Mouse (Mus musculus): ENCODE results near the gene Tfrc.

The Tfrc gene

DNA sequence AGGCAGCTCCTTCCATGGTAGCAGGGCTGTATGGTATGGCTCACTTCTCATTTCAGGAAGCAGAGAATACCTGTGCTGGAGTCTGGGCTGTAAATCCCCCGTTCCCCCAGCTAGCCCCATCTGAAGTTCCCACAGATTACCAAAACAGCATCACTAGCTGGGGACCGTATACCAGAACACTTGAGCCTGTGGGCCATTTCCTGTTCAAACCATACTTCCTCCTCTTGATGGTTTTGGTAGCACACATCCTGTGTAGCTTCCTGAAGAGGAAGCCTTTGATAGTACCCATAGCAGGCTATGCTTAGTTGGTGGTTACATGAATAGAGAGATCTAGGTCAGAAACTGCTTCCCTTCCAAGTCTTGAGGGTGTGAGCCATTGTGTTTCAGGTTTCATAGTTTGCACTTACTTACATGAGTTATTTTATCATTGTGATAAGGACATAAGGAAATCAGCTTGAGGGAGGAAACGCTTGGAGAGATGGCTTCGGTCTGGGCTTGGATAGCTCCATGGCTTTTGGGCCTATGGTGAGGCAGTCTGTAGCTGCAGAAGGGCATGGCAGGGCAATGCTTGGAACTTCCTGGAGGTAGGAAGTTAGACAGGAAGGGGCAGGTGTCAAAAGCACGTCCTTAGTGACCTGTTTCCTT is 42.4 kb downstream of the Tfrc start:
- DNase-seq = peak; percentile 37 to 41

DNA sequence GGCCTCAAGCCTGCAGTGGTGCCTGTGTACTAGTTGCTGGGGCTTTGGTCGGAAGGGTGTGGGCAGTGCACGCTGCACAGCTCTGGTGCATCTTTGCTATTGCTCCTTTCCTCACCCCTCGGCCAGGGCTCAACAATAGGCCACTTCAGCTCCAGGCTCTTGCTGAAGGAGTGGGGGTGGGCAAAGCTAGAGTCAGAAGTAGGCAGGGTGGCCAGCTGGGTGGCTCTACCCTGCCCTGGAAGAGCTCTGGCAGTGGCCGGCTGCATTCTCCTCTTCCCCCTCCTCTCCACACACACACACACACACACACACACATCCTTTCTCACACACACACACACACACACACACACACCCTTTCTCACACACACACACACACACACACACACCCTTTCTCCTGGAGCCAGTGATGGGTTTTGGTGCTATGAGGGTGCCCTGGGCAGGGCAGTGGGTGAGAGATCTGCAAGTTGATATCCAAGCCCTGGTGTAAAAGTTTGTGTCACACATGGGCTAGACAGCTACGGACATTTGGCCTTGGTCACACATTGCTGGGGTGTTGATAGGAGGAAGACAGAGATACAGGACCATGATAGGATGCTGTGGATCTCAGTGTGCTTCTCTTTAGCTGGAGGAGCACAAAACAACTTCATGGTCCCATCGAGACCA is 45.5 kb downstream of the Tfrc start:
- peak in 1 of 2 experiments; percentile 1 for DNase-seq

DNA sequence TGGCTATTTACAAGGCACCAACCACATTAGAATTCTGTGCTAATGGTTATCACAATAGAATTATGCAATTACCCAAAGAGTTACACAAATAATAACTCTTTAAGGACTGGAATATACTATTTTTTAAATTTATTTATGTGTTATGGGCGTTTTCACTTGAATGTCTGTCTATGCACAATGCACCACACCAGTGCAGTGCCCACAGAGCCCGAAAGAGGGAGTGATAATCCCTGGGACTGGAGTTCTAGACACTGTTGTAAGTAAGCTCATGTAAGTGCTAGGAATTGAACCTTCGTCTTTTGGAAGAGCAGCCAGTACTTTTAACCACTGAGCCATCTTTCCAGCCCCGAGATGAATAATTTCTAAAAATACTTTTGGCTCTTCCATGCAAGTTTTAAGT is 46.8 kb downstream of the Tfrc start:
- DNase-seq = no peak

DNA sequence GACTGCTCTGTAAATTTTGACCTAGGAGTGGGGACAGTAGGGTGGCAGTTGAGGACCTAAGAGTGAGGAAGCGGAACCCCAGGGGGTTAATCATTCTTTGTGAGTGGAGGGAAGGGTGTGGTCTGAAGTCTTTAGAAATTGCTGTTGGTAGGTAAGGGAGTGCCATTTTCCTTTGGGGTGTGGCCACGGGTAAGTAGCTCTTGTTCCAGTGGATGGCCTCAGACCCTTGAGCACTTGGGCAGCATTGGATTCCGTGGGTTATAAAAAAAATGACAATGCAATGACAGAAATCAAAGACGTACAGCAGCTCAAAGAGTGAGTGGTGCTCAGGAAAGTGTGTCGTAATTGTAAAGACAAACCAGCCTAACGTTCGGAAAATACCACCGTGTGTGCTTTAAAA is 47.6 kb downstream of the Tfrc start:
- DNase-seq = no peak

DNA sequence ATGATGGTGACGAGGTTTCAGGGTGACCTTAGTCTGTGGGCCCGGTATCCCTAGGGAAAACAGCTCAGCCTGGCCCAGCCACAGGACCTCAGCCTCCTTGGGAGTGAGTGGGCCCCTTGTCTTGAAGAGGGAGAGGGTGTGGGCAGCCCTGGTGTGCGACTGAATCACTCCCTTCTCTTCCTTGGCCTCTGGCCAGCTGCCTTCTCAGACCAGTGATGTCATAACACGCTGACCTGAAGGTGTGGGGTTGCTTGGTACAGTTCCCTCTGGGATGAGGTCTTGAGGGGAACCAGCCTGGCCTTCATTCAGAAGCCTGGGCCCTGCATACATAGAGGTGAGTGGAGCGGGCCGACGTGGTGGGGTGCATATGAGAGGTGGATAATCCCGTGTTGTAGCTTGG is 48.1 kb downstream of the Tfrc start:
- no peak for DNase-seq

DNA sequence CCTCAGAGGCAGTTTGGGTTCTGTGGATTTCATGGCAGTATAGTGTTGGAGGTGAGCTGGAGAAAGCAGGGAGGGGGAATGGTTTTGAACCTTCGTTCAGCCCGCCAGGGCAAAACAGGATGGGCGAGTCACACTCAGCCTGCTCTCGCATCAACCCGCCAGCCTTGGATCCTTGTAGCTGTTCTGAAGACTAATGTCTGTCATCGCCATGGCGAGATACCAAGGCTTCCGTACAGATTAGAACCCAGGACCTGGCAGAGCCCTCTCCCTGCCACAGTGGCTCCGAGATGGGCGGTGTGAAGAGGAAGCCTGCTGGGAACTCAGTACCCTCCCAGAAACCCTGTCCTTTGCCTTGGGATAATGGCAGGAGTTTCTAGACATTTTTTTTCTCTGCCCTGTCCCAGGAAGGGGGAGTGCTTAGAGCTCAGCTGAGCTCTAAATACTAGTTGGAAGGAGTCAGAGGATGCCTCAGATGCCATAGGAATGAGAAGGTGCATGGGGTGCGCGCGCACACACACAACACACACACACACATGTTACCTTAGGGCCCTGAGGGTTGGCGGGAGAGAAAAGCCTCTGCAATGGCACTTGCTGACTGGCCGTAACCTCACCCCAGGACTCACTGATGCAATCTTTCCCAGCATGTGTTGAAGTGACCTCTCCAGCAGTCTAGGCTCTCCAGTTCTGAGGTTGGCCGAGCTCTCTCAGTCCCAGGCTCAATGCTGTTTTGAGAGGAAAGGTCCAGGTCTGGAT is 49.0 kb downstream of the Tfrc start:
- no peak for DNase-seq

DNA sequence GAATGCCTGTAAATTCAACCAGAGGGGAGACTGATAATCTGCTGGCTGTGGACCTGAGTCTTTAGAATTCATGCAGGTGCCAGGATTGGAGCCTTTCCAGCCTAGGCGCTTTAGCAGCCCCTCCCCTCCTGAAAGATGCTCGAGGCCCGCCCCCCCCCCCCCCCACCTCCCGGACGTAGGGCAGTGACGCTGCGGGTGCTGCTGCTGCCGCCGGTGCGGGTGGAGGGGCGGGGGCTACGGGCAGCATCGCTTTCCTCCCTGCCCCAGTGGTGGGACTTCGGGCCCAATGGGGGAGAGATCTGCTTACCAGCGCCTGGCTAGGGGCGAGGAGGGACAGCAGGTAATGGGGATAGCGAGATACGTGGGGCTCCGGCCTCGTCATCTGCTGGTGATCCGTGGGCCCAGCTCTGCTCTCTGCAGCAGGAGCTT is 50.0 kb downstream of the Tfrc start:
- no peak for DNase-seq

DNA sequence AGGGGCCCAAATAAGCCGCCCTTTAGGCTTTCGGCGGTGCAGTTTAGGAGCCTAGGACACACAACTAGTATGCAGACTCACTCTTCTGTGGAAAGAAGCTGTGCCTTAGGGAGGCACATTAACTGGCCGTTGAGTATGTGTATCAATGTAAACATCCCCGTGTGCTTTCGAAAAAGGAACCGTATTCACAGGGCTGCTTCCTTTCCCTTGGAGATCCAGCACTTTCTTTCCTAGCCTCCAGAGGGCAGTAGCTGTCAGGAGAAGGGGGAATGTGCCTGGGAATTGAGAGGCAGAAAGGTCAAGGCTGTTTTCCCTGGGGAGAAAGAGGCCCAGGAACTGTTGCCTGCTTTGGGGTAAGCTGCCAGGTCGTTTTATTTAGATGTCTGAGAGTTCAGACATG is 50.7 kb downstream of the Tfrc start:
- DNase-seq = no peak

DNA sequence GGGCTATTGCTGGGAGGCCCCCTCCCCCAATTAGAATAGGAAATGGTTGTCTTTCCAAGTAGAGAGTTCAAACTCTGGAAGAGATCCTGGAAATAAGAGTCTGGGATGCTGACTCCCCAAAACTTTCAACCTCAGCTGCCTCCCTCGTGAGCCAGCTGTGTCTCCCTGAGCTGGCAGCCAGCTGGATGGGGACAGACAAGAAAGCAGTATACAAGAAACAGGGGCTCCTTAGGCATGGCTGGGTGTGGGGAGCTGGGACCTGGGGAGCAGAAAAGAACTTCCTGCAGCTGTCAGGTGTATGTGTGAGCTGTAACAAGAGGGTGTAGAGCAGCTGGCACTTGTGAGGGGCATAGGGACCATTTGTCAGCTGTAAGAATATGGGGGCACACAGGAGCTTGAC is 51.4 kb downstream of the Tfrc start:
- DNase-seq = no peak

DNA sequence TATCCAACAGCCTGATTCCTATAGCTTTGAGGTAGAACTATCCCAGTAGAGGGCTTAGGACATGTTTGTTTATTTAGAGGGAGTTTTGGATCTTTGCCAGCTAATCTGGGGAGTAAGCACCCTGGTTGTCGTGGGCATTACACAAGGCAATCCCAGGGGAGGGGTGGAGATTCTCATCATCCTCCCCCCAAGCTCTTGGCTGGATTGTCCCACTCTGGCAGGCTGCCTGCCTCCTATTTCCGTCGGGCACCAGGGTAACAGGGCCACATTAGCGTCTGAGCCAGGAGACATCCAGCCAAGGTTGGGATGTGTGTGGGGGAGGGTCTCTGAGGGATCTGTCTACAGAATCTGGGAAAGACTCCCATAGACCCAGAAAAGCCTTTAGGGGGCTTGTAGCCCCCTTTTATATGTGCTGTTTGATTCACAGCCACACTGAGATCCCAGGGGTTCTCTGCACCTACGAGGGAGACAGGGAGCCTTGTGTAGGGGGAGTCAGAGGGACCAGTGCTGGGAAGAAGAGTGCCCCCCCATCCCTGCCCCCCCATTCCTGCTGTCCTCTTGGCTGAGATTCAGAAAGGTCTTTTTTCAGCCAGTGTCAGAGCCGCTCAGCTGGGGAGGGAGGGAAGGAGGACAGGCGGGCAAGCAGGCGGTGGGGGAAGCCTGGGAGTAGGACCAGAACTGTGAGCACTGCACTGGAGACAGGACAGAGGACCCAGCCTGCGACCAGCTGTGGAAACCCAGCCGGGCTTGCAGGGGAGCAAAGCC is 52.0 kb downstream of the Tfrc start:
- no peak for DNase-seq

DNA sequence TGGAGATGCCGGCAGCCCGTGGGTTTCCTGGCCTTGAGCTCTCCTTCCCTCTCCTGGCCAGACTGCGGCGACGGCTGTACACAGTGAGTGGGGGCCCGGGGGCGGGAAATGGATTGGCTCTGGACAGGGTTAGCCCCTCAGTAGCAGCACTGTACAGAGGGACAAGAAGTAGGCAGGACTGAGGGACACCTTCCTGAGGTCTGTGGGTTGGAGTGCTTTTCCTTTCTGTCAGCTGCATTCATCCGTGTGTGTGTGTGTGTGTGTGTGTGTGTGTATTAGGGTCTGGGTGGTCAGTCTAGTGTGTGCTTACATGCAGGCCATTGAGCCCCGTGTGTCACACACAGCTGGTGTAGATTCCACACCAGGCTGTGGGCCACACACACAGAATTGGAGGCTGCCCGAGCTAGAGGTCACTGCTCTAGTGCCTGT is 52.8 kb downstream of the Tfrc start:
- DNase-seq = no peak

DNA sequence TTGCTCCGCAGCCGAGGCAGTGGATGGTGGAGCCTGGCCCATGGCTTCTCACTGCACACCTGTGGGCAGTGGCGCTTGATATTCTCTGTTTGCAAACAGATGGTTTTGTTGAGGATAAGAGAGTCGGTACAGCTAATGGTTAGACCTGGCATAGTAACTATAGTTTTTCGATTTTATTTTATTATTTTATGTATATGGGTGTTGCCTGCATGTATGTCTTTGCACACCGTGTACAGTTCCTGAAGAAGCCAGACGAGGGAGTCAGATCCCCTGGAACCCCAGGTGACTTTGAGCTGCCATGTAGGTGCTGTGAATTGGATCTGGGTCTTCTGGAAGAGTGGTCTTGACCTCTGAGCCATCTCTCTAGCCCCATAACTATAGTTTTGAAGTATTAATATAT is 53.7 kb downstream of the Tfrc start:
- DNase-seq = no peak

DNA sequence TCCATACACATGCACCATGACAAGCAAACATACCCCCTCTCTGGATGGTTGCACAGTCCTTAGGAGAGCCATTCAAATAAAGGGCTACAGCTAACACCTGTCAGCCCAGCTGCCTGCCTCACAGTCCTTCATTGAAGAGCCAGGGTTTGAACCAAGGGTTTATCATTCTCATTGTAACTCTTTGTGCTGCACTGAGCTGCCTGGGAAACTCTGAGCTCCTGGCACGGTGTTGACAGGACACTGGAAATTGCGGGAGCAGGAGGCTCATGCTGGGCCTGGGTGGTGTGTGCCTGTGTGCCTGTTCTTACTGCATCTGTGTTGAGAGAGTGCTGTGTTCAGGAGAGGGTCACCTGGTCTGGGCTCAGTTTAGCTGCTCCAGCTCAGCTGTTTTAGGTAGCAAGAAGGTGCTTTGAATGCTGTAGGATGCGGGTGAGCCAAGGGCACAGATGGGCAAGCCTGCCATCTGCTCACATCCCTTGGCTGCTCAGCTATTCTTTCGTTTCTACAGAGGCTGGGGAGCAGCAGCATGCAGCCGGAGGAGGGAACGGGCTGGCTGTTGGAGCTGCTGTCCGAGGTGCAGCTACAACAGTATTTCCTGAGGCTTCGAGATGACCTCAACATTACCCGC is 54.6 kb downstream of the Tfrc start:
- DNase-seq = no peak

DNA sequence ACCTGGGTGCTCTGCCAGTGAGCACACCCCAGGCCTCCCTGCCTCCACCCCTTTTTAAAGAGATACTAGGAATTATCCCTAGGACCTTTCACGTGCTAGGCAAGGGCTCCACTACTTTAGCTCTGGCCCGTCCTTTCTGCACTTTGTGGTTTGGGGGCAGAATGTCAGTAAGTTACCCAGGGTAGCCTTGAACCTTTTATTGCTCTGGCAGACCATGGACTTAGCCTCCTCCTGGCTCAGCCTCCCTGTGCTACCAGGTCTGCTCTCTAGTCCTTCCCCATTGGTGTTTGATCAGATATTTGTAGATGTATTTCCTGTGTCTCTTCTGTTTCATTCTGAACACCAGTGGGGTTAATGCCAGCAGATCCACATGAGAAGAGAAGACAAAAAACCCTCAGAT is 55.5 kb downstream of the Tfrc start:
- no peak for DNase-seq

DNA sequence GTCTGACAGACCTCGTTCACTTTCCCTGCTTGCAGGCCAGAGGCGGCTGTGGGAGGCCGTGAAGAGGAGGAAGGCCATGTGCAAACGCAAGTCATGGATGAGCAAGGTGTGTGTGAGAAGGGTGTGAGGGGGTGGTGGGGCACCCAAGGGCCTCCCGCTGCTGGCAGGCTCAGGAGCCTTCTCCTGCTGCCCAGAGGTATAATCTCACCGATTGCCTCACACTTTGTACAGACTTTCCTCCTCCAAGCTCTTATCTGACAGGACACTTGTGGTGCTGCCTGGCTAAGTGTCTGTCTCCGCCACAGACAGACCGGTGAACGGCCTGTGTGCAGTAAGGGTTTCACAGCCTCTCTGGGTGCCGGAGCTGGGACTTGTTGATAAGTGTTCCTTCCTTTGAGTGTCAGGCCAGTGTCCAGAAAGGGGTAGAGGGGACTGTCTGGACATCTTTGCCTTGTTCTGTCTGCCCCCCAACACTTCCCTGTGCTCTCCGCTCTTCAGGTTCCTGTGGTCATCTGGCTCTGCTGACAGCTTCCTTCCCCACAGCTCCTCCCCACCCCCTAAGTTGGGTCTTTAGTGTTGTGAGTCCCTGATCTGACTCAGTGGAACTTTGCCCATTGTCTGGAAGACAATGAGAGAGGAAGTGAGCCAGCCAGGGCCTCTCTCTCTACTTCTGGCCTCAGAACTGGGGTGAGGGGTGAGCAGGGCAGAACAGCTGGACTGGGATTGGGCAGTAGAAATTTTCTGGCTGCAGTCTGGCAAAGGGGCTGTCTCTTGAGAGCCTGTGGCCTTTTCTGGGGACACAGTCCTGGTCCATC is 57.3 kb downstream of the Tfrc start:
- no peak for DNase-seq

DNA sequence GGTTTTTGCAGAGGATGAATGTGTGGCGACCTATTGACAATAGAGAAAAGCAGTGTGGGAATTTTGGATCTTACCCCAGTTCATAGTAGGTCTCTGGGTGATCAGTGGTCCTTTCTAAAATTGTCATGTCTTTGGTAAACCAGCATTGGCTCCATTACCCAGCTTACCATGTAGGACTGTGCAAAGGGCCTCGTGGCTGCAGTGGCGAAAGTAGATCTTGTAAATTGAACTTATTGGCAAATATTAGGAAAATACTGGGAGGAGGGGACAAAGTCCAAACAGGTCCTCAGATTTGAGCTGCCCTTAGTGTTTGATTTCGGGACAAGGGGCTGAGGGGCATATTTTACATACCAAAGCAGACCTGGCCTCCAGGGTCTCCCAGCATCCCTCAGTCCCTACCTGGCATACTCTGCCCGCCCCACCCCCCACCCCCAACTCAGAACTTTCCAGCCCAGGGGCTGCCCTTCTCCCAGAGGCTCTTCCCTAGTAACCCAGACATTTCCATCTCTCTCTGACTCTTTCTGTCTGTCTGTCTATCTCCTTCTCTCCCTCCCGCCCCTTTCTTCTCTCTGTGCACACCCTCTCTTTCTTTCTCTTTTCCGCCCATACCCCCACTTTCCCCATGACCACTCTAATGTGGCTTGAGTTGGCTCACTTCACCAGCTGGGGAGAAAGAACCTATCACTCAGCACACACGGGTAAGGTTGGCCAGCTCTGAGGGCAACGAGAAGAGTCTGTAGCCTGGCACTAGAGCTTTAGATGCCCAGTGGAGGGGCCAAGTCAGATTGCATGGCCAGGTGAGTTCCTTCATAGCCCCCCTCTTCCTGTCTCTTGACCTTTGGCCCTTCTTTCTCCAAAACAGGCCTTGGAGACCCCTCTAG is 58.2 kb downstream of the Tfrc start:
- DNase-seq = no peak

DNA sequence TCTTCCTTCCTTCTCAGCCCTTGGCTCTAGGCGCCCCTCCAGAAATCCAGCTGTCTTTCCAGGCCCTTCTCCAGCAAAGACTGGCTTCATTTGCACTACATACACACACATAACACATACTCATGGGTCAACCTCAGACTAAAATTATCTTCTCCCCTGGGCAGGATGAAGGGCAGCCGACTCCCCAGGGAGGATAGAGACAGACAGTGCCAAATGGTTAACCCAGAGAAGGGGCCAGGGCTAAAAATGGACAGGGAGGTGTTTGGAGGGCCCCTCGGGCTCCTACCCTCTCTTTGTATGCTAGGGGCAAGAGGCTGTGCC is 58.8 kb downstream of the Tfrc start:
- DNase-seq = no peak

DNA sequence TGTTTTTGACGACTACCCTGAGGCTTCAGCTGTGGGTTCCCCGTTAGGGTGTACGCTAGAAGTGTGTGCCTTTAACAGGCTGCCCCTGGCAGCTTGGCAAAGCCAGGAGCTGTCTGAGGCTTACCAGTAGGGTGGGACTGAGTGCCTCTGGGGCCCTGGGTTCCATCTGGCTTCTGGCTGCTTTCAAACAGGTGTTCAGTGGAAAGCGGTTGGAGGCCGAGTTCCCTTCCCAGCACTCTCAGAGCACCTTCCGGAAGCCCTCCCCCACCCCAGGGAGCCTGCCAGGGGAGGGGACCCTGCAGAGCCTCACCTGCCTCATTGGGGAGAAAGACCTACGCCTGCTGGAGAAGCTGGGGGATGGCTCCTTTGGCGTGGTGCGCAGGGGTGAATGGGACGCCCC is 59.3 kb downstream of the Tfrc start:
- DNase-seq = no peak

DNA sequence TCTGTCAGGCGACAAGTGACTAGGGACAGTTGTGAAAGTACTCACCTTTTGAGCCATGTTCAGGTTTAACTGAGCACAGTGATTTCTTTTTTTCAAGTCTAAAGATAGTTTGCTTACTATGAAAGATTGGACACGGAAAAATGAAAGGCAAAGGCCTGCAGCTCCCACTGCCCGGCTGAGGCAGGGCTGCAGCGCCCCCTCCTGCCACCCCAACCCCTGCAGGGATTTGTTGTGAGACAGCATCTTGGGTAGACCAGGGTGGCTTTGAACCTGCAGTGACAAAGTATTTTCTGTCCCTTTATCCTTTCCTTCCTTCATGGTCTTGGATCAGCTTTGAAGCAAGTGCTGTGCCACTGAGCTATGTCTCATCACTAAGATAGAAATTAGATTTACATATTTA is 59.8 kb downstream of the Tfrc start:
- DNase-seq = no peak

DNA sequence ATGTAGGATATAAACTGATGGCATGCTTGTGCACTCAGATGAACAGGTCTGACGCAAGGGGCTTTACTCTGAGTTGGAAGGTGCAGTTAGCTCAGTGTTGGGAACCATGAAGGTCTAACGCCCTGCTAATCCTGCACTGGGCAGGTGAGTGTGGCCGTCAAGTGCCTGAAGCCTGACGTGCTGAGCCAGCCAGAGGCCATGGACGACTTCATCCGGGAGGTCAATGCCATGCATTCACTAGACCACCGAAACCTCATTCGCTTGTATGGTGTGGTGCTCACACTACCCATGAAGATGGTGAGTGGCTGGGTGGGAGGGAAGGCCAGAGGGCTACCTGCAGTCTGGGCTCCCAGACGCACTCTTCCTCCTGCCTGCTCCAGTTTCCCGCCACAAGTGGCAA is 60.5 kb downstream of the Tfrc start:
- no peak for DNase-seq

Measured in spleen, adult 18-20 months (tissue).